Mouse (Mus musculus): ENCODE data around the gene Cacng6.
"Not testable (repeated sequence)": the region's sequence is repeated elsewhere in the genome, so short reads cannot be mapped to it uniquely, and the experiment has no call there.

The Cacng6 gene

DNA sequence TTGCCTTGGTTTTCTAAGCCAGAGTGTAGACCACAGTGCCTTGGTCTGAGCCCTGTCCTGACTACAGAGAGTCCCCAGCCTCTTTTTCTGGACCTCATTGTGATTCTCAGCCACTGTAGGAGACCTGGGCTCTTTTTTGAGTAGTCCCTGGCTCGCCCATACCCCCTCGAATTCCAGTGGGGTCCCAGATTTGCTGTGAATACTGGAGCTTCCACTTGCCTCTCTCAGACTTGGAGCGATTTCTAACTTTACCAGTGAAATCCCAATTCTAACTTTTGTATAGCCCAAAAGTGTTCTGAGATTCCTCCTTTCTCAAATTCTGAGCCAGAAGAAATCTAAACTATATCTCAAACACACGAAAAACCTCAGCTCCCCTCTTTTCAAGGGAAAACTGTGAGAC is at the start of gene Cacng6:
Gene Cacng6 (plus strand): TSS at position 301 of the 400 bp plus-strand sequence.
- DNase-seq (ENCODE audit: low spot score in 2 of 2), result no peak

DNA sequence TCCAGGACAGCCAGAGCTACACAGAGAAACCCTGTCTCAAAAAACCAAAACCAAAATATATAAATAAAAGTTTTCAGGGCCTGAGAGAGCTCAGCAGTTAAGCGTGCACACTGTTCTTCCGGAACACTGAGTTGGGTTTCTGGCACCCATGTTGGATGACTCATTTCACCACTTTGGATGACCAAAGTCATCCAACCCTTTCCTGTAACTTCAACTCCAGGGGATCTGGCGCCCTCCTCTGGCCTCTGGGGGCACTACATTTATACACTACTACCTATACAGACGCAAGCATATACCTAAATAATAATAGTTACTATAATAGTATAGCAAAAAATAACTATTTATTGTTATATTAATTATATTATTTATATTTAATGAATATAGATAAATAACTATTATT is 47.2 kb upstream of the Cacng6 start:
- DNase-seq (ENCODE audit: low spot score in 2 of 2), result peak; percentile 35 to 72

DNA sequence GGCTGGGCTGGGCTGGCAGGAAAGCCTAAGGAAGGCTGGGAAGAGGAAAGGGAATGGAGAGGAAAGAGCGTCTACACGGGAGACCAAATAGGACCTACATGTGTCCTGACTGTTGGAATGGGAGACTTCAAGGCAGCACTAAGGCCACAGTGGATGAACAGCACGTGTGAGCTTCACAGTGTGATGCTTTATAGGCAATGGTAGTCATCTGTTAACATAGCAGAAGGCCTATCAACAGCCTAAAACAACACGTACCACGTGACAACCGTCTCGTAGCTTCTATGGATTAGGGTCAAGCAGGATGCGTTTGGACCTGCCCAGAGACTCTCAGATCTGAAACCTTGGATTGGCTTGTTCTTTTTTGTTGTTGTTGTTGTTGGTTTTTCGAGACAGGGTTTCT is 41.9 kb upstream of the Cacng6 start:
- no peak for DNase-seq (ENCODE audit: low spot score in 2 of 2)

DNA sequence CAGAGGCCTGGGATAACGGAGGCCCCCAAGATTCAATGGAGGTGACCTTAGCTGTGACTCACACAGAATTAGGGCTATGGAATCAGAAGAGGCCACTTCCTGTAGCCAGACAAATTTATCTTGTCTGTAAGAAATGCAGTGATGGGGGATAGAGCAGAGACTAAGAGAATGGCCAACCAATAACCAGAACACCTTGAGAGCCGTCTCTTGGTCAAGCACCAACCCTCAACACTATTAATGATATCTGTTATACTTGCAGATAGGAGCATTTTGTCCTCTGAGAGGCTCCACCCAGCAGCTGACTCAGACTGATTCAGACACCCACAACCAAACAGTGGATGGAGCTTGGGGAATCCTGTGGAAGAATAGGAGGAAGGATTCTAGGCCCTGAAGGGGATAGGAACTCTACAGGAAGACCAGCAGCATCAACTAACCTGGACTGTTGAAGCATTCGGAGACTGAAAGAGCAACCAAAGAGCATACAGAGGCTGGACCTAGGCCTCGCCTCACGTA is 39.1 kb upstream of the Cacng6 start:
- no peak for DNase-seq (ENCODE audit: low spot score in 2 of 2)

DNA sequence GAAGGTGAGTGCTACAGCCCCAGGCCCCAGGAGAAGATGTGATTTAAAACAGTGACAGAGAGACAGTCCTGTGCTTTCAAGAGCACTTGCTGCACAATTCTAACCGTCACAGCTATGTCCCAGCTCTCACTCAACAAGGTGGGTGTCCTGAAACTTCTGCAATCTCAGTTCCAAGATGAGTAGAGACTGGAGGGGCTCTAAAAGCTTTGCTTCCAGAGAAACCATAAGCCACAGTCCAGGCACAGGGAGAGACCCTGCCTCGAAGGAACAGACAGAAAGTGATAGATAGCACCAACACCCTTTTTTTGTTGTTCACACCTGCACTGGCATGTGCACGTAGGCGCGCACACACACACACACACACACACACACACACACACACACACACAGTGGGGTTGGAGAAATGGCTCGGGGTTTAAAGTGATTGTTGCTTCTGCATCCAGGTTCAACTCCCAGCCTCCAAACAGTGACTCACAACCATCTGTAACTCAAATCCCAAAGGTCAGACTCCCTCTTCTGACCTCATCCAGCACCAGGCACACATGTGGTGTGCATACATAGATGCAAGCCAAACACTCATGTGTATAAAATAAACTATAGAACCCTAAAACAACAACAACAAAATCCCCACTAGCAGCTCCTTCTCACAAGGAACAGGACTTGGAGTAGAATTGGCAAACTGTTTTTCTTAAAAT is 37.8 kb upstream of the Cacng6 start:
- no peak for DNase-seq (ENCODE audit: low spot score in 2 of 2)

DNA sequence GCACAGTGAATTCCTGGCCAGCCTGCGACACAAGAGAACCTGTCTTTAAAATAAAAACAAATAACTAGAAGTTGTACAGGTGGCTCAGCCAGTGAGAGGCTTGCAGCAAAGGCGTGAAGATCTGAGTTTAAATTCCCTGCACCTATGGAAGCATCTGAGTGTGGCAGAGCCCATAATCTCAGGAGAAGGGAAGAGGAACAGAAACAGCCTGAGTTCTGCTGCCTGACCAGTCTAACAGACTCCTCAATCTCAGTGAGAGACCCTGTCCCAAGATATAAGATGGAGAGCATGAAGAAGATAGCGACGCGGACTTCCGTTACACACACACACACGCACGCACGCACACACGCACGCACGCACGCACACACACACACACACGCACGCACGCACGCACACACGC is 36.2 kb upstream of the Cacng6 start:
- DNase-seq (ENCODE audit: low spot score in 2 of 2), result no peak

DNA sequence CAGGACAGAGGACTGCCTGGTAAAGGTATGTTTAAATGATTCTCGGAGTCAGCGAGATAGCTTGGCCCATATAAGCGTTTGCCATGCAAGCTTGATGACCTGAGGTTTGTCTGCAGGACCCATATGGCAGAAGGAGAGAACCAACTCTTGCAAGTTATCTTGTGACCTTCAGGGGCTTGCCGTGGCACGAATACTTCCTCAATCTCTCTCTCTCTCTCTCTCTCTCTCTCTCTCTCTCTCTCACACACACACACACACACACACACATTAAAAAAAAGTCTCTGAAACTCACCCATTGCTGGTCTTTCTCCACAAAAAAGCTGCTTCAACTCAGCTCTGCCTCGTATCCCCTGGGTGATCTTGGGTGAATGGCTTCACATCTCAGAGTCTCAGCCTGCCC is 35.1 kb upstream of the Cacng6 start:
- no peak for DNase-seq (ENCODE audit: low spot score in 2 of 2)

DNA sequence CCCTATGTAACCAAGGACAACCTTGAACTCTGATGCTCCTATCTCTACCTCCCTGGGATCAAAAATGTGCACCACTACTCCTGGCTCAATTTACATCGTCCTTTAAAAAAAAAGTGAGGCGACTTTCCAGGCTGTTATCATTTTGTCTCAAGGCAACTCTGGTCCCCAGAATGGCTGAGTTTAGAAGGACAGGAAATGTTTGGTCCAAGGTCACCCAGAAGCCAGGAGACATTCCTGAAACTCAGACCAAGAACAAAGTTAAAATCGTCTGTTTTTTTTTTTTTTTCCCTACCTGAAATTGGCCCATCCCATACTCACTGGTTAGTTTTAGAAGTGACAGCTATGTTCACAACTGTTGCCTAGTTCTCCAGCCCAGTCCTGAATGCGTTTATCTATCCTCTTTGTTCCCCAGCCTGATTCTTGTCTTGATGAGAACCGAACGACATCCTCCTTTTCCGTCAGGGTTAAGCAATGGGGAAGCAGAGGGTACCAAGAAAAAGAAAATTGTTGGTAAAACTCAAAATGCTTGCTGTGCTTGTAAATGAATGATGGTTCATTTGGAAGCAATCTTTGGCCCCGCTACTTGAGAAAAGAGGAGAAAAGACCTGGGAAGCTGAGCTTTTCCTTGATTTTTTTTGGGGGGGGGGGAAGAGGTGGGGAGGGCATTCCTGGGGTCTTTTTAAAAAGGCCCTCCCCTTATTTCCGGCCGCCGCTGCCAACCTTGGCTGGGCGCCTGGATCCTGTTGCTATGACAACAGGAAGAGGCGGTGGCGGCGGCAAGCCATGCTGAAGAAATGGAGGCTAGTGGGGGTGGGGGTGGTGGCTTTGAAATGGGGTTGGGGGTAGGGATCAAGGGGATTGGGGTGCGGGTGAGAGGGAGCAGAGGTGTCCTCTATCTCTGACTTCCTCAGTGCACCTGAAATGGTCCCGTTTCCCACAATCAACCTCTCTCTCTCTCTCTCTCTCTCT is 34.3 kb upstream of the Cacng6 start:
- no peak for DNase-seq (ENCODE audit: low spot score in 2 of 2)

DNA sequence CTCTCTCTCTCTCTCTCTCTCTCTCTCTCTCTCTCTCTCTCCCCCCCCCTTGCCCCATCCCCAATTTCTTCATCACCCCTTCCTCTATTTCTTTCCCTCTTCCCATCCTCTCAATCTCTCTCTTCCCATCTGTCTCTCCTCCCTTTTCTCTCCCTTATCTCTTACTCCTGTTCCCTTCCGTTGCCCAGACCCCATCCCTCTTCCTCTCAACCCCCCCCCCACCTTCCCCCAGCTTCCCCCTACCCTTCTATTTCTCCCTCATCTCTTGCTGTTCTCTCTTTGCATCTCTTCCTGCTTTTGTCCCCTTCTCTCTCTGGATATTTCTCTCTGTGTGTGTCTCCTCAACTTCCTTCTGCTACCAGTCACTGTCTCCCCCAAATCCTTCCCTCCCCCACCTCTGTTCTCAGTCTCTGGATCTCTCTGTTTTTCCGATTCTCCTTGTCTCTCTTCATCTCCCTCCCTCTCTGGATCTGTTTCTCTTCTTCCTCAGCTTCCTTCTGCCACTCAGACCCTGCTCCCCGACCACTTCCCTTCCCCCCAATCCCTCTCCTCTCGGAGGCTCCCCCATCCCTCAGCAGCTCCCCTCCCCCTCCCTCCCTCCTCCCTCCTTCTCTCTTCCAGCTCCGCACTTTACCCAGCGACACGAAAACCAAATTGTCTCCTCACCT is 33.4 kb upstream of the Cacng6 start, which contains the start of gene Cacng8:
Gene Cacng8 (plus strand): TSS at position 271 of the 668 bp plus-strand sequence.
- DNase-seq (ENCODE audit: low spot score in 2 of 2), result no peak

DNA sequence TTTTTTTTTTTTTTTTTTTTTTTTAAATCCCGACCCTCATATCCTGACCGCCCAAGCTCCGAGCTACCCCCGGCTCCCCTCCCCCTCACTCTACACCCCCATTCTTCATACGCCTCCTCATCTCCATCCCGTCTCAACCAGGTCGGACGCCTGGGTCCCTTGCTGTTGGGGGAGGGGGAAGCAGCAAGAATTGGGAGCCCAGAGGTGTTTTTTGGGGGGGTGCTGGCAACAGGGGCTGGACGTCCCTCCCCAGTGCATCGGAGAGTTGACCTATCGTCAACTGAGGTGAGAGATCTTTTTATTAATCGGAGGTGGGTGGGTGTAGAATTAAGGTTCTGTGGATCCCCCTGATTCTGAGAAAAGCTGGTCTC is 32.9 kb upstream of the Cacng6 start:
- DNase-seq (ENCODE audit: low spot score in 2 of 2), result no peak

DNA sequence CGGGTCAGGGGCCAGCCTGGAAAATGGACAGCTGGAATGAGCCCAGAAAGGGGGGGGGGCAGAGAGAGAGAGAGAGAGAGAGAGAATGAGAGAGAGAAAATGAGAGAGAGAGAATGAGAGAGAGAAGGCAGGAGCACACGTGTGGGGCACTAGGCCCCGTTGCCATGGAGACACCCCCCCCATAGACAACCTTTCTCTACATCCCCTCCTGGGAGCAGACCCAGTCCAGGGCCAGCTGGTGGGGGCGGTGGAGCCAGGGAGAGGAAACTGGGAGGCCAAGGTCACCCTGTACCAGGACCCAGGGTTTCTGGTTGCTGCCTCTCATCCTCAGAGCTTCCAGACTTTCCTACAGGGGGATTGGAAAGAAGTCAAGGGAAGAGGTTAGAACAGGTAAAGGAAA is 32.2 kb upstream of the Cacng6 start:
- DNase-seq (ENCODE audit: low spot score in 2 of 2), result no peak

DNA sequence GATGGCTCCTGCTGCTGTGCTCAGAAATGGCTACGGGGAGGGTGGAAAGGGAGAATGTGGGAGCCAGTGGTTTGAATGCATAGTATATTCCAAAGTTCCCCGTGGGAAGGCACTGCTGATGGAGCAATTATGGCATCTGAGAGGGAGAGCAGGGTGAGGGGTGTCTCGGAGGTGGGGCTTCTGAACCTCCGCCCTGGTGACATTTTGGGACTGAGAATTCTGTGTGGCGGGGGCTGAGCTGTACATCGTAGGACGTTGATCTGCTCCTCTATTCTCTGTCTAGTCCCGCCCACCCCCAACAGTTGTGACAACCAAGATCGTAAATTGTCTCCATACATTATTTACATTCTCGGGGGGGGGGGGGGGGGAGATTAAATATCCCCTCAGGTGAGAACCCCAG is 26.6 kb upstream of the Cacng6 start:
- DNase-seq (ENCODE audit: low spot score in 2 of 2), result no peak

DNA sequence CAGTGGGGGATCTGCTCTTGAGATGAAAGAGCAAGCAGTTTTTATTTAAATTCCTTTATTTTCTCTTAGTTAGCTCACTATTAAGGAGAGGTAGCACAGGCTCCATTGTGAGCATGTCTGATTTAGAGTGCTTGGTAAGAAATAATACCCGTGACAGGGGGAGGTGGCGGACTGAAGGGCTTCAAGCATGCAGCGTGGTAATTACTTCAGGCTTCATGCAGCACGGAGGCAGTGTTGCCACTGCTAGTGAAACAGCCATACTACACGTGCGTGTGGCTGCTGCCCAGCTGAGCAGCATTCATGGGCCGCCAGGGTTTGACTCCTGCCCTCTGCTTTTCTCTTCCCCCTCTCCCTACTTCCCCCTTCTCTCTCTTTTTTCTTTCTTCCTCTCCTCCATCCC is 26.2 kb upstream of the Cacng6 start:
- no peak for DNase-seq (ENCODE audit: low spot score in 2 of 2)

DNA sequence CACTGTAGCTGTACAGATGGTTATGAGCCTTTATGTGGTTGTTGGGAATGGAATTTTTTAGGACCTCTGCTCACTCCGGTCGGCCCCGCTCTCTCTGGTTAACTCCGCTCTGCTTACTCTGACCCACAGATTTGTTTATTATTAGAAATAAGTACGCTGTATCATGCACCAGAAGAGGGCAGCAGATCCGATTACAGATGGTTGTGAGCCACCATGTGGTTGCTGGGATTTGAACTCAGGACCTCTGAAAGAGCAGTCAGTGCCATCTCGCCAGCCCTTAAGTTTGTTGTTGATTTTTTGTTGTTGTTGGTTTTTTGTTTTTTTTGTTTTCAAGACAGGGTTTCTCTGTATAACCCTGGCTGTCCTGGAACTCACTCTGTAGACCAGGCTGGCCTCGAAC is 25.6 kb upstream of the Cacng6 start:
- not testable (repeated sequence) for DNase-seq (ENCODE audit: low spot score in 2 of 2)

DNA sequence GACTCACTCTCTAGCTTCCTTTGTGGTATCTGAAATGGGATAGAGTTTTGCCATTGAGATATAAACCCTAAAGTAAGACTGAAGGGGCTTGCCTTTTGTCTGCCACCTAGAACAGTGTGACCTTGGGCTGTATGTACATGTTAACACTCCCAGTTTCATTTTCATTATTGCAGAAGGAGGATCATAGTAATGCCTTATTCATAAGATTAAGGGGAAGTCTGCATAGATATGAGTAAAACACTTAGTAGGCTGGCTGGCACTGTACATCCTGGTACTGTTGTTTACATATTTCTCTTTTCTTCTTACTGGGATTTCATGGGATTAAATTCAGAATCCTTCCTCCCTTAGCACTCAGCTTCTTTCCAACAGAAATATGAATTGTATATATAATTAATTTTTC is 24.1 kb upstream of the Cacng6 start:
- DNase-seq (ENCODE audit: low spot score in 2 of 2), result no peak

DNA sequence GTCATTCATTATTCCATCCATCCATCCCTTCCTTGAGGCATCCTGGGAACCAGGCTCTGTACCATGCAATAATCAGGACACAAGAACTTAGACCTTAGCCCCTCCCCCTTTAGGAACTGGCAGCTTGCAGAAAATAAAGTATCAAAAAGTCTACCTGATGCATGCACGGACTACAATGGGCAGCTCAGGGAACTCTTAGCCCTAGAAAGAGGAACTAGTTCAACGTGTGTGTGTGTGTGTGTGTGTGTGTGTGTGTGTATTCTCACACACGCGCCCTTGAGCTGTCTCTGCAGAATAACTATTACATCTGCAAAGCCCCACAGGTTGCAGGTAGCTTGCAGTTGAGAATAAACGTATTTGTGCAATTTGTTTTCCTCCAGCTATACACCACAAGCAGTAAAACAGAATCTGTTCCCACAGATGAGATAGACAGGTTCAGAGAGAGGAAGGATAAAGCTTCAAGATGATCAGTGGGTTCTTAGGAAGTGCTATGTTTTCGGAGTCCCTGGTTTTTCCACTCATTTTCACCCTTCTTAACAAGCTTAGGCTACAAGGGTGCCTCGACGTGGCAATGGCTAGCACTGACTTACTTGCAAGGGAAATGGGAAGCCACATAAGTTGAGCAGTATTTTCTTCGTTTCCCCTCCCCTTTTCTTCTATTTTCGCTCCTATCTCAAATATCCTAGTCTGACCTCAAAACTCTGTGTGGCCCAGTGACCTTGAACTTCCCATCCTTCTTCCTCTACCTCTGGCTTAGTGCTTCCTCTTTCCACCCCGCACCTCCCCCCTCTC is 14.1 kb upstream of the Cacng6 start:
- no peak for DNase-seq (ENCODE audit: low spot score in 2 of 2)

DNA sequence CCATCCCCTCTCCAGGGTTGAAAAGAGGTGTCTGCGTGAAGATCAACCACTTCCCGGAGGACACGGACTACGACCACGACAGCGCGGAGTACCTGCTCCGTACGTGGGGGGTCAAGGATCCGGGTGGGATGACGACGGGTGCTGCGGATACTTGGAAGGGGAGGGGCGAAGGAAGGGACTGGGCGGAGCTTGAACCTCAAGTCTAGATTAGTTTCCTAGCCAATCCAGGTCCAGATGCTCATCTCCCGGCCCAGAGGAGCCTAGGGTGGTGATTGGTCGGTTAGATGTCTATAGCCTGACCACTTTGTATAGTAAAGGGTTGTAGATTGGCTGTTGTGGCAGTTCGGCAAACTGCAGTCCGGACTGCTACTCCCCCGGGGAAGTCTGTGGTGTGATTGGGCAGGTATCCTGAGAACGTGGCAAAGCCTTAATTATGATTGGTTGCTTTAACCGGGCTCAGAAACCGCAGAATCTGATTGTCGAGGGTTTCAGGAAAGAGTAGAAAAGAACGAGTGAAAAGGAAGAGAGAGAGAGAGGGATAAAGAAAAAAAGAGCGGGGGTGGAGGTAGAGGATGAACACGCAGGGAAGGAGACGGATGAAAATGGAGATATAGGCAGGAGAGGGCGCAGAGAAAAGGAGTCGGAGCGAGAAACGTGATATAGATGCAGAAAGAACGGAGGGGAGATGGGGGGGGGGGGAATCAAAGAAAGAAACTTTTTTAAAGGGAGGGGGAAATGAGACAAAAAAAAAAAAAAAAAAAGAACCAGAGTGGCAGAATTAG is 12.6 kb upstream of the Cacng6 start:
- no peak for DNase-seq (ENCODE audit: low spot score in 2 of 2)

DNA sequence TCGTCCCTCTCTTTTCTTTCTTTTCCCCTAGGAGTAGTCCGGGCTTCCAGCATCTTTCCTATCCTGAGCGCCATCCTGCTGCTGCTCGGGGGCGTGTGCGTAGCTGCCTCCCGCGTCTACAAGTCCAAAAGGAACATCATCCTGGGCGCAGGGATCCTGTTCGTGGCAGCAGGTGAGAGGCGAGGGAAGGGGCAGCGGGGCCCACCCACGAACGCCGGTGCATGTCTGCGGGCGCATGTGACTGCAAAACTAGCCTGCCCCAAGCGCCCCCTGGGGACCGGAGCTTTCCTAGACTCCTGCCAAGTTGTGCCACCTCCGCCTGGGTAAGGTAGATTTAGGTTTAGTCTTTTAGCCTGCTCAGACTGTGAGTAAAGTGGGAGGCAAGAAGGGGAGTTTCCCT is 12.0 kb upstream of the Cacng6 start:
- peak in 1 of 2 experiments; percentile 70 for DNase-seq (ENCODE audit: low spot score in 2 of 2)

DNA sequence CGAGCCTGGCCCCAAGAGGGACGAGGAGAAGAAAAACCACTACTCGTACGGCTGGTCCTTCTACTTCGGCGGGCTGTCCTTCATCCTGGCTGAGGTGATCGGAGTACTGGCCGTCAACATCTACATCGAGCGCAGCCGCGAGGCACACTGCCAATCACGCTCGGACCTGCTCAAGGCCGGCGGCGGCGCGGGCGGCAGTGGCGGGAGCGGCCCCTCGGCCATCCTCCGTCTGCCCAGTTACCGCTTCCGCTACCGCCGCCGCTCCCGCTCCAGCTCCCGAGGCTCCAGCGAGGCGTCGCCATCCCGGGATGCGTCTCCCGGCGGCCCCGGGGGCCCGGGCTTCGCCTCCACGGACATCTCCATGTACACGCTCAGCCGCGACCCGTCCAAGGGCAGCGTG is 9.1 kb upstream of the Cacng6 start:
- peak in 1 of 2 experiments; percentile 62 for DNase-seq (ENCODE audit: low spot score in 2 of 2)

DNA sequence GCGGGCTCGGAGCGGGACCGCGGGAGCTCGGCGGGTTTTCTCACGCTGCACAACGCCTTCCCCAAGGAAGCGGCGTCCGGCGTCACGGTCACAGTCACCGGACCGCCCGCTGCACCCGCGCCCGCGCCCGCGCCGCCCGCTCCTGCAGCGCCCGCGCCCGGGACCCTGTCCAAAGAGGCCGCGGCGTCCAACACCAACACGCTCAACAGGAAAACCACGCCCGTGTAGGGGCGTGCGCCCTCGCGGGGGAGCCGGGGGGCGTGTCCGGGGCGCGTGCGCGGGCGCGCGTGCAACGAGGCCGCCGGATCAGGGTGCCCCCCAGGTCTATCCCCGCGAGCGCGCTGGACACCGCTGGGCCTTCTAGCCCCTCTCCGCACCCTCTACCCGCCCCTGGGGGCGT is 8.6 kb upstream of the Cacng6 start:
- no peak for DNase-seq (ENCODE audit: low spot score in 2 of 2)

DNA sequence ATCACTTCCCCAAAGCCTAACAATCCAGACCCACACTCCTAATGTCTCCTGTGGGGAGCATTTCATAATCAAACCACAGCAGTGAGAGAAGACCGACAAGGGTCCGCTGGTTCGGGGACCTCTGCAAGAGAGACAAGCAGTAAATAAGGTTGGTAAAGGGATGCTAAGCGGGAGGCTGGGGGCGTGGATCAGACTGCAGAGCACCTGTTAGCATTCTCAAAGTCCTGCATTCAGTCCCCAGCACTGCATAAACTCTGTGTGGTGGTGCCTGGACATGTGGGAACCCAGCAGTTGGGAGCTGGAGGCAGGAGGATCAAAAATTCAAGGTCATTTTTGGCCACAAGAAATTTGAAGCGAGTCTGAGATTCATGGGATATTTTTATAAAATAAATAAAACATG is 4.1 kb upstream of the Cacng6 start:
- no peak for DNase-seq (ENCODE audit: low spot score in 2 of 2)
